Mouse (Mus musculus): ENCODE data around the gene Olfr1240. TPM values are rescaled to one million over a fixed set of nuclear protein-coding genes. Genes with fewer than 3 reads are reported as not detected.

Olfr1240 gene
- total RNA-seq (2021), result not detected
- long read RNA-seq, experiment 1, result 0 reads
- long read RNA-seq, experiment 2, result 0 reads

GRCm38 (mm10) chr2:89442900-89443299, at the start of gene Olfr1240:
Gene Olfr1240, minus strand, starts transcription at chr2:89443000.
- DNase-seq, result no peak

GRCm38 (mm10) chr2:89487026-89487425, 44.2 kb upstream of the Olfr1240 start, which contains the start of gene Olfr1241:
Gene Olfr1241, minus strand, starts transcription at chr2:89487126.
- no peak for DNase-seq

- DNase-seq, result no peak
Observed at GRCm38 (mm10) chr2:89420307-89420706, 22.5 kb downstream of the Olfr1240 start, which contains the start of gene Olfr1239. Gene Olfr1239, minus strand, starts transcription at chr2:89420407.

GRCm38 (mm10) chr2:89414557-89414956, 28.2 kb downstream of the Olfr1240 start:
- DNase-seq, result no peak

GRCm38 (mm10) chr2:89409576-89409975, 33.2 kb downstream of the Olfr1240 start, which contains the start of gene Olfr1238:
Gene Olfr1238, minus strand, starts transcription at chr2:89409676.
- DNase-seq, result no peak

DNA sequence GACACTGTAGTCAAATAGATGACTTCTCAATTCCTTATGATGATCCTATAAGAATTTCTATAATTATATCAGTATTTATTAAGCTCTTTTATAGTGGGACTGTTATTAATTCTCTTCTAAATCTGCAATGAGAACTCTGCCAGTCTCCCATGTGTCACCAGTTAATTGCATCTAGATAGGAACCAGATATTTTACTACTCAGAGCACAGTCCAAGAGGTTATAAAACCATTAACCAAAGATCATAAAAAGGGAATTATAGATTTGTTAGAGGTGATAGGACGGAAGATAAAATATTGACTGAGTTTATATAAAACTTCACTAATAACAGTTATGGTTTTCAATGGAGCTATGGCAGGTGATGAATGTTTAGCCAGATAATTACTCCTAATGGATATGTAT, 41.9 kb downstream of the Olfr1240 start:
- no peak for DNase-seq

Other genes with a start within 250 kb of the Olfr1240 start
- not detected for gene Olfr1226, start 243.0 kb downstream of the Olfr1240 start, total RNA-seq (2021)
- not detected for gene Olfr1228, start 188.9 kb downstream of the Olfr1240 start, total RNA-seq (2021)
- gene Olfr1229, start 155.0 kb downstream of the Olfr1240 start, total RNA-seq (2021), result not detected
- gene Olfr1230, start 145.7 kb downstream of the Olfr1240 start, total RNA-seq (2021), result not detected
- gene Olfr1231, start 135.9 kb downstream of the Olfr1240 start, total RNA-seq (2021), result not detected
- gene Olfr1232, start 113.3 kb downstream of the Olfr1240 start, total RNA-seq (2021), result not detected
- gene Olfr1233, start 100.6 kb downstream of the Olfr1240 start, total RNA-seq (2021), result not detected
- gene Olfr1234, start 78.1 kb downstream of the Olfr1240 start, total RNA-seq (2021), result not detected
- not detected for gene Olfr1238, start 33.3 kb downstream of the Olfr1240 start, total RNA-seq (2021)
- gene Olfr1239, start 22.6 kb downstream of the Olfr1240 start, total RNA-seq (2021), result not detected
- gene Olfr1241, start 44.1 kb upstream of the Olfr1240 start, total RNA-seq (2021), result not detected
- not detected for gene Olfr1242, start 55.3 kb upstream of the Olfr1240 start, total RNA-seq (2021)
- not detected for gene Olfr1243, start 88.5 kb upstream of the Olfr1240 start, total RNA-seq (2021)
- not detected for gene Olfr1245, start 135.4 kb upstream of the Olfr1240 start, total RNA-seq (2021)
- not detected for gene Olfr1246, start 150.2 kb upstream of the Olfr1240 start, total RNA-seq (2021)
- under 1 TPM; 0.05 TPM for gene Olfr1247, start 171.1 kb upstream of the Olfr1240 start, total RNA-seq (2021)
- gene Olfr1248, start 175.2 kb upstream of the Olfr1240 start, total RNA-seq (2021), result not detected
- not detected for gene Olfr1249, start 192.0 kb upstream of the Olfr1240 start, total RNA-seq (2021)
- gene Olfr1250, start 218.5 kb upstream of the Olfr1240 start, total RNA-seq (2021), result not detected
- not detected for gene Olfr1251, start 228.9 kb upstream of the Olfr1240 start, total RNA-seq (2021)